Mouse (Mus musculus) kidney, embryonic 16.5 days (tissue): ENCODE results near the gene Cd96. TPM values are rescaled to one million over a fixed set of nuclear protein-coding genes. Genes with fewer than 3 reads are reported as not detected.
A peak's percentile ranks its signal among the peaks of the same experiment; 100 is the strongest.
"Not testable (repeated sequence)": the region's sequence is repeated elsewhere in the genome, so short reads cannot be mapped to it uniquely, and the experiment has no call there.

Source experiments
- ATAC-seq: fragments of 200-750 bp; cut with Nextera tagmentation; 2 replicates; pipeline ENCODE4 v1.8.0; 2017; ENCODE audit warnings: moderate TSS enrichment; ENCODE audit not compliant: low FRiP score, low TSS enrichment
- H3K27ac ChIP-seq: fragments of 300-500 bp; sonication (generic); 2 replicates; pipeline ENCODE4 v1.5.1; 2014; ENCODE audit warnings: low read length
- H3K27me3 ChIP-seq: fragments of 300-500 bp; sonication (generic); 2 replicates; pipeline ENCODE4 v1.6.1; 2014; ENCODE audit warnings: low read length, control low read depth, mixed read lengths; ENCODE audit not compliant: insufficient read depth
- H3K36me3 ChIP-seq: fragments of 300-500 bp; sonication (generic); 2 replicates; pipeline ENCODE4 v1.6.1; 2014; ENCODE audit warnings: low read length, control low read depth, mixed read lengths; ENCODE audit not compliant: insufficient read depth
- H3K4me1 ChIP-seq: fragments of 300-500 bp; sonication (generic); 2 replicates; pipeline ENCODE4 v1.6.1; 2014; ENCODE audit warnings: low read length, control low read depth, mixed read lengths; ENCODE audit not compliant: insufficient read depth
- H3K4me2 ChIP-seq: fragments of 300-500 bp; sonication (generic); replicated peaks from 2 replicates; pipeline ENCODE4 v1.6.1; 2014; ENCODE audit warnings: low read depth, low read length
- H3K4me3 ChIP-seq: fragments of 300-500 bp; sonication (generic); 2 replicates; pipeline ENCODE4 v1.5.1; 2014; ENCODE audit warnings: mild to moderate bottlenecking, low read length
- H3K9ac ChIP-seq: fragments of 300-500 bp; sonication (generic); replicated peaks from 2 replicates; pipeline ENCODE4 v1.6.1; 2014; ENCODE audit warnings: low read length
- H3K9me3 ChIP-seq: fragments of 300-500 bp; sonication (generic); 2 replicates; pipeline ENCODE4 v1.6.1; 2016; ENCODE audit warnings: low read length, control low read depth
- WGBS: fragments of 180-500 bp; shearing (Covaris S2); extraction: QIAGEN DNeasy Blood & Tissue Kit; methylation state at CpG from one replicate; pipeline ENCODE4 v1.1.7; 2014; 5-methylcytosine and 5-hydroxymethylcytosine counted together
- polyA plus RNA-seq: library from polyadenylated mRNA; unstranded; fragments of >200 nt; fragmentation: Nextera tagmentation; extraction: Ambion mirVana; gene quantifications from 2 replicates; pipeline ENCODE4 v1.2.1, GENCODE M21; 2015

Cd96 gene
- polyA plus RNA-seq: not detected in 2 replicates

DNA sequence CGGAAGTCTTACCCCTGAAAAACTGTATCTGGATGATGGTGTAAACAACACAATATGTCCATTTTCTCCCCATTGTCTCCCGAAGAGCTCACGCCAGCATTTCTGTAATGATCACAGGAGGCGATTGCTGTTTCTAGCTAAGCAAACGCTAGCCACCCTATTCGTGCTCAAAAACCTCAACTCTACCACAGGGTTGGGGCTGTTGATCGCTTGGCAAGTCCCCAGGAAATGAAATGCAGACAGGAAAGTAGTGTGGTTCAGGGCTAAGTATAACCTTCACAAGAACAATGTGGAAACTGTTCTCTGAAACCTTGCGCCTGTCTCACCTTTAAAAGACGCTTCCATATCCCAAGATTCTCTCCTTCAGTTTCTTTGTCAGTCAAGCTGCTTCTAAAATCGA is at the start of gene Cd96:
TSS of gene Cd96 (minus strand) at position 232 of the 400 bp plus-strand sequence.
- no peak for ATAC-seq
- 81% methylated on average over 10 of the region's 10 CpGs for WGBS
- Histone ChIP-seq H3K27ac (no peak within 1 kb of the TSS), H3K4me3 (no peak within 1 kb of the TSS), H3K9ac (no peak within 1 kb of the TSS), H3K9me3 (no peaks in the 10 kb centered on the region), H3K36me3 (no peaks in the 10 kb centered on the region), H3K4me1 (no peaks in the 10 kb centered on the region), H3K4me2 (no peak within 1 kb of the TSS), H3K27me3 (no peaks in the 10 kb centered on the region)

DNA sequence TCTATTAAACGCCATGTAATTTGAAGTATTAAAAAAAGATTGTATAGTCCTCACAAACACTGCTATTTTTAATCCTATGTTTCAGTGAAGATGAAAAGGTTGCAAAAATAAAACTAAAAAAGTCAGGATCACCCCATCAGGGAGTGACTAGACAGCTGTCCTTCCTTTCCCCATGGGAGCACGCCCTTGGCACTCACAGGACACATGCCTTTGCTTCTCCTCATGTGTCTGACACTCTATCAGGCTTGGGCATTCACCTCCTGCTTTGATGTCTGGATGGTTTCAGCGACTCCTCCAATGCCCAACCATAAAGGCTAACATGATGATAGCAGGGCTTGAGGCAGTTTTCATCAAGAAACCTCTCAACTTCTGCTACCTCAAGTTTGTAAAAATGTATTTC is 46.9 kb upstream of the Cd96 start:
- no peak overlapping the region for H3K27ac ChIP-seq
- no peaks in the 10 kb centered on the region for H3K4me1 ChIP-seq
- peaks cover 3% of the 10 kb centered on the region; the same call in 1 of the 2 replicates for H3K9me3 ChIP-seq
- WGBS: 66% methylated on average over 3 of the region's 3 CpGs
- H3K9ac ChIP-seq: no peak overlapping the region
- no peak overlapping the region for H3K4me2 ChIP-seq
- H3K4me3 ChIP-seq: no peak overlapping the region
- no peak for ATAC-seq
- H3K27me3 ChIP-seq: no peaks in the 10 kb centered on the region
- H3K36me3 ChIP-seq: no peaks in the 10 kb centered on the region

DNA sequence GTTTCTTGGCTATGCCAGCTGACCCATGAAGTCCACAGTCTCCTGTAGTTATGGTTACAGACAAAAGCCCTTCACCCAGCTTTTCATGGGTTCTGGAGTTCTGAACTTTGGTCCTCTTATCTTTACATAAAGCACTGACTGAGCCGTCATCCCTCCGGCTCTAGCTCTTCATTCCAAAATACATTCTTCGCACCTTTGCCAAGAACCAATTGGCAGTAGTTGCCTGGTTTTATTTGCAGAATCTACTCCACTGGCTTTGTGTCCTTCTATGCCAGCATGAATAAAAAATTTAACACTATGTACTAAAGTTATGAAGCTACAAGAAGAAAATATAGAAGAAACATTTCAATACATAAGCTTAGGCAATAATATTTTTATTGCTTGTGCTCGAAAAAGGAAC is 45.3 kb upstream of the Cd96 start:
- no peaks in the 10 kb centered on the region for H3K9me3 ChIP-seq
- no peak overlapping the region for H3K4me2 ChIP-seq
- no peak overlapping the region for H3K27ac ChIP-seq
- WGBS: 78% methylated on average over 4 of the region's 4 CpGs
- no peak for ATAC-seq
- H3K27me3 ChIP-seq: no peaks in the 10 kb centered on the region
- no peak overlapping the region for H3K9ac ChIP-seq
- no peaks in the 10 kb centered on the region for H3K36me3 ChIP-seq
- no peak overlapping the region for H3K4me3 ChIP-seq
- H3K4me1 ChIP-seq: no peaks in the 10 kb centered on the region

DNA sequence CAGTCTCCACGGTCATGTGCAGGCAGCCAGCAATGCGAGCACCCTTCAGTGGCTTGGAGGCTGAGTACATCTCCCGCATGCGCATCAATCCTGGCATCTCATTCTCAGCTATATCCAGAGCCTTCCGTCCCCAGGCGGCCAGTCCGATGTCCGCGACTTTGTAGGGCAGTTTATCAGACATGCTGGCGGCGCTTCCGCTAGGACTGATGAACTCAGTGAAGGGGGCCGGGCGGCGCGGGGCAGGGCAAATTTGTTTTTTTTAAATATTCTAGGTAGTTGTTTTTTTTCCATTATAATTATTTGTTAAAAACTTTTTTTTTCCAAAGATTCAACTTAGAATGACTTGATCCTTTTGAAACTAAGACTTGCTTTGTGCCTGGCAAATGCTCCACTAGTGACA is 34.8 kb upstream of the Cd96 start, which contains the start of gene Gm4737:
TSS of gene Gm4737 (minus strand) at position 246 of the 400 bp plus-strand sequence.
- not testable (repeated sequence) for H3K9me3 ChIP-seq, ATAC-seq, H3K27ac ChIP-seq, H3K27me3 ChIP-seq, H3K4me2 ChIP-seq, H3K9ac ChIP-seq, H3K36me3 ChIP-seq, H3K4me3 ChIP-seq, H3K4me1 ChIP-seq
- WGBS: 96% methylated on average over 8 of the region's 16 CpGs

DNA sequence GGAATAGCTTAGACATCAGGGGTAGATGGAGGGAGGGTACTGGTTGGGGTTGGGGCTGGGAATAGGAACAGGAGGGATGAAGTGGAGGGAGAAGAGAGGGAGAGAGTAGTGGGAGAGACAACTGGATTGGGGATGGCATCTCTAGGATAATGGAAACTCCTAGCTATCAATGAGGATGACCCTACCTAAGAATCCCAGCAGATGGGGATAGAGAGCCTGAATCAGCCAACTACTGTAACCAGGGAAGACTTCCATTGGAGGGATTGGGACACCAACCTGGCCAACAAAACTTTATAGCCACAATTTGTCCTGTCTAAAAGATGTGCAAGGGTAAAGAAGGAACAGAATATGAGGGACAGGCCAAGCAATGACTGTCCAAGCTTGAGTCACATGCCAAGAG is 31.1 kb upstream of the Cd96 start:
- no peaks in the 10 kb centered on the region for H3K36me3 ChIP-seq
- no peak overlapping the region for H3K9ac ChIP-seq
- no peak overlapping the region for H3K27ac ChIP-seq
- no peaks in the 10 kb centered on the region for H3K9me3 ChIP-seq
- ATAC-seq: no peak
- H3K27me3 ChIP-seq: no peaks in the 10 kb centered on the region
- no peak overlapping the region for H3K4me2 ChIP-seq
- no peak overlapping the region for H3K4me3 ChIP-seq
- no peaks in the 10 kb centered on the region for H3K4me1 ChIP-seq

DNA sequence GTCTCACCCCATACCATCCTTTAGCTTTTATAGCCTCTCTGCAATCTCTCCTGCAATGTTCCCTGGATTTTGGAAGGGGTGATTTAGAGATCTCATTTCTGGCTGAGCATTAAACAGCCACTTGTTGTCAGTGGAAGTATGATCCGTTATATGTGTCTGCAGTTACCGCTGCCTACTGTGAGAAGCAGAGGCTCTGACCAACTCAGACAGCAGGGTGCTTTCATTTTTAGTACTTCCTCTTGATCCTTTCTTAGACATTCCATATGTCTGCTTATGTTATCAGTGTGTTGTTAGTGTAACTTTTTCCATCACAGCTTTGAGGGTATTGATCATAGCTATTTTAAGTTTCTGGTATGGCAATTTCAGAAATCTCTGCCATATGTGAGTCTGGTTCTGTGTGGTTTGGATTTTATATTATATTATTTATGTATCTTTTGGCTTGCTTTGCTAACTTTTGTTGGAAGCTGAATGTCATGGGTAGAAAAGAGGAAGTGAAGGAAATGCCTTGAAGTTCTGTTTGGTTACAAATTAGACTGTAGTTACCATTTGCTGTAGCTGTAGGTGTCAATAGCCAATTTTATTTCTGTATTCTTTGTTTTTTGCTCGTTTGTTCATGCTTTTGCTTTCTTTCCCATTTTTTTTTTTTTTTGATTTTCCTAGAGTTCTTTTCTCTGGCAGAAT is 28.8 kb upstream of the Cd96 start:
- 66% methylated on average over 3 of the region's 3 CpGs for WGBS
- H3K9me3 ChIP-seq: no peaks in the 10 kb centered on the region

DNA sequence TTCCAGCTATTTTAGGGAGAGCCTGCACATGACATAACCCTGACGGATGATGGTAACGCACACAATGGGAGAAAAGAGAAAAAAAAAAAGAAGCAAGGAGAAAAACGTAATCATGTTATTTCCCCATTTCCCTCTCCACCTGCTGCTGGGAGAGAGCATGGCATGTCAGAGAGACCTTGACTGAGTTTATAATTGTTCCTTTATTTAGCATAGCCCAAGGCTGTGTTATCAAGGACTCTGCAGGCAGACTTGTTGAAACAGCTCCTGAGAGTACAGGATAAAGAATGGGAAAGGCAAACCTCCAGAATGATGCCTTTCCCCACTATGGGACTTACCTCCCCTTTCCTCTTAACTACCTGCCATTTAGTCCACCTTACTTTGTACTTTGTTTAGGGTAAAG is 26.9 kb upstream of the Cd96 start:
- Histone ChIP-seq H3K36me3 (no peaks in the 10 kb centered on the region), H3K9ac (no peak overlapping the region), H3K27me3 (no peaks in the 10 kb centered on the region), H3K4me2 (no peak overlapping the region), H3K27ac (no peak overlapping the region), H3K9me3 (no peaks in the 10 kb centered on the region), H3K4me3 (no peak overlapping the region), H3K4me1 (no peaks in the 10 kb centered on the region)
- no peak for ATAC-seq
- 75% methylated on average over 3 of the region's 3 CpGs for WGBS

More for the DNA sequence above, 28.8 kb upstream of the Cd96 start:
- no peak for ATAC-seq
- no peaks in the 10 kb centered on the region for H3K36me3 ChIP-seq
- no peaks in the 10 kb centered on the region for H3K27me3 ChIP-seq
- H3K4me1 ChIP-seq: no peaks in the 10 kb centered on the region
- H3K9ac ChIP-seq: no peak overlapping the region
- no peak overlapping the region for H3K4me3 ChIP-seq
- H3K4me2 ChIP-seq: no peak overlapping the region
- H3K27ac ChIP-seq: no peak overlapping the region

DNA sequence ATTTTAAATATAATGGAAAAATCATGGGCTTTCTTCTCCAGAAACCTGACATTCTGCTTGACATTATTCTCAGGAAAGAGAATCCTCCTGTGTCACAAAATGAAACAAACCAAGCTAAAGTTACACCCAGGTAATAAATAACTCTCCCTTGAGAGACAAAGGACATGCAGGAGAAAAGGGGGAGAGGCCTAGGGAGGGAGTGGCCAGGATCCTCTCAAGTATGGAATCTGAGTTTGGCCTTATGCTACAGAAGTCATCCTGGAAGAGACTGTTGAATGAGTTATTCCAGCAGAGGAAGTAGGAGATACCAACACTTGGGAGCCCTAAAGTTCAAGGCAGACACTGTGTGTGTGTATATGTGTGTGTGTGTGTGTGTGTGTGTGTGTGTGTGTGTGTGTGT is 2.2 kb upstream of the Cd96 start:
- peak; percentile 42; the same call in 1 of the 2 replicates for ATAC-seq
- no peaks in the 10 kb centered on the region for H3K4me1 ChIP-seq
- H3K36me3 ChIP-seq: no peaks in the 10 kb centered on the region
- H3K9me3 ChIP-seq: no peaks in the 10 kb centered on the region
- H3K4me2 ChIP-seq: no peak overlapping the region
- no peak overlapping the region for H3K4me3 ChIP-seq
- no peak overlapping the region for H3K27ac ChIP-seq
- H3K27me3 ChIP-seq: no peaks in the 10 kb centered on the region
- H3K9ac ChIP-seq: no peak overlapping the region

DNA sequence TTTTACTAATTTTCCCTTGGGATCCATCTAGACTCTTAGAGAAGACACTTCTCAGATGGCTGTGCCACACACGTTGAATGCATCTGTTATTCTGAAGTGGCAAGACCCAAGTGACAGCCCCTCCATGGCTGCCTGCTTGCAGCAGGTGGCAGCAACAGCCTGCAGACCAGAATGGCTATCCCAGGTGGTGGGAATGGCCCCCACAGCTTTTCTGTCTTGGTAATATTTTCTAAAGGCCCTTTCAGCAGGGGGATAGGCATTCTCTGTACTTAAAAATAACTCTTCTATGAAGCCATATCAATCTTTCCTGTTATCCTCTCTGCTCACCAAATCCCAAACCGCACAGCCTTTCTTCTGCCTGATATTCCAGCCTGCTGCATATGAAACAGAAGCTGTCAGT is 1.4 kb upstream of the Cd96 start:
- Histone ChIP-seq H3K9ac (no peak overlapping the region), H3K9me3 (no peaks in the 10 kb centered on the region), H3K4me3 (no peak overlapping the region), H3K36me3 (no peaks in the 10 kb centered on the region), H3K4me2 (no peak overlapping the region), H3K27ac (no peak overlapping the region), H3K4me1 (no peaks in the 10 kb centered on the region), H3K27me3 (no peaks in the 10 kb centered on the region)
- 37% methylated on average over 2 of the region's 2 CpGs for WGBS
- ATAC-seq: peak; percentile 63; the same call in 1 of the 2 replicates

DNA sequence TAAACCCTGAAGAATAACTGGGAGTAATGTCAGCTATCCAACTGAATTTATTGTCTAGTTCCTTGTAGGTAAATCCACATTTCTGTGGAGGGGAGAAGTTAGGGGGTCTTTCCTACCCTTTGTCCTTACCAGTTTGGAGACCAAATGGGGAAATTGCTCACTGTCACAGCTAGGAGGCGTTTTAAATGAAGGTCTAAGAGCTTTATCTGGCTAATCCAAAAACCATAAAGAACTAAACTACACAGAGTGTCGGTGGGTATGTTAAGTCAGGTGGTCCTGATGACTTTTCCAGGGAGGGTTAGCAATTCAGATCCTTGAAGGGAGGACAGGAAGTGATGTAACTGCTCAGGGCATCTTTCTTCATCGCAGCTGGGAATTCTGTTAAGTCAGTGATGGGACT is 556 bp upstream of the Cd96 start:
- H3K4me2 ChIP-seq: no peak overlapping the region
- H3K4me1 ChIP-seq: no peaks in the 10 kb centered on the region
- H3K27me3 ChIP-seq: no peaks in the 10 kb centered on the region
- no peak overlapping the region for H3K9ac ChIP-seq
- H3K9me3 ChIP-seq: no peaks in the 10 kb centered on the region
- no peak overlapping the region for H3K27ac ChIP-seq
- H3K36me3 ChIP-seq: no peaks in the 10 kb centered on the region
- WGBS: 38% methylated on average over 3 of the region's 3 CpGs
- ATAC-seq: no peak
- no peak overlapping the region for H3K4me3 ChIP-seq
